Mouse (Mus musculus): Measurements from ENCODE around the gene 1110004F10Rik.

GRCm38 (mm10) chr7:116034282-116034758, 4.9 kb upstream of the 1110004F10Rik start:
- no peak for TF ChIP-seq MAX (IDR thresholded peaks at IDR 0.05; ENCODE audit: low read length)
- TF ChIP-seq CTCF (IDR thresholded peaks at IDR 0.05 in 2 of 3, conservative IDR thresholded peaks at IDR 0.05 in 1 of 3; ENCODE audit: control insufficient read depth in 1 of 3, insufficient read depth in 1 of 3, low read depth in 2 of 3, low read length in 3 of 3, poor library complexity in 1 of 3, severe bottlenecking in 1 of 3): no peak
- no peak for TF ChIP-seq TCF12 (IDR thresholded peaks at IDR 0.05; ENCODE audit: low read depth, low read length)
- TF ChIP-seq ELF1 (IDR thresholded peaks at IDR 0.05; ENCODE audit: low read depth, low read length): no peak
- no peak for TF ChIP-seq CHD2 (IDR thresholded peaks at IDR 0.05; ENCODE audit: low read length)
- no peak for TF ChIP-seq EP300 (IDR thresholded peaks at IDR 0.05; ENCODE audit: low read depth in 1 of 2, low read length in 2 of 2)
- TF ChIP-seq POLR2A (IDR thresholded peaks at IDR 0.05; ENCODE audit: control insufficient read depth in 1 of 2, insufficient read depth in 1 of 2, low read depth in 1 of 2, low read length in 2 of 2, poor library complexity in 1 of 2): no peak
- TF ChIP-seq TAL1 (IDR thresholded peaks at IDR 0.05; ENCODE audit: low read length): no peak
- TF ChIP-seq USF1 (IDR thresholded peaks at IDR 0.05; ENCODE audit: low read depth, low read length): no peak
- no peak for TF ChIP-seq MEF2A (IDR thresholded peaks at IDR 0.05; ENCODE audit: extremely low read depth, insufficient replicate concordance, low read depth, low read length, poor library complexity, severe bottlenecking)
- no peak for TF ChIP-seq JUND (IDR thresholded peaks at IDR 0.05; ENCODE audit: low read depth, low read length)
- no peak for TF ChIP-seq E2F4 (IDR thresholded peaks at IDR 0.05; ENCODE audit: borderline replicate concordance, low read depth, low read length)
- TF ChIP-seq BHLHE40 (IDR thresholded peaks at IDR 0.05; ENCODE audit: borderline replicate concordance, low read depth, low read length): no peak

All from MEL (cell line).